Mouse (Mus musculus): ENCODE data around the gene Mtmr3. TPM values are rescaled to one million over a fixed set of nuclear protein-coding genes. Genes with fewer than 3 reads are reported as not detected.
A peak's percentile ranks its signal among the peaks of the same experiment; 100 is the strongest.
"Not testable (repeated sequence)": the region's sequence is repeated elsewhere in the genome, so short reads cannot be mapped to it uniquely, and the experiment has no call there.

Gene Mtmr3
- total and polyA plus RNA-seq, 3 experiments = 29.1 to 31.9 TPM; not detected in 1

DNA sequence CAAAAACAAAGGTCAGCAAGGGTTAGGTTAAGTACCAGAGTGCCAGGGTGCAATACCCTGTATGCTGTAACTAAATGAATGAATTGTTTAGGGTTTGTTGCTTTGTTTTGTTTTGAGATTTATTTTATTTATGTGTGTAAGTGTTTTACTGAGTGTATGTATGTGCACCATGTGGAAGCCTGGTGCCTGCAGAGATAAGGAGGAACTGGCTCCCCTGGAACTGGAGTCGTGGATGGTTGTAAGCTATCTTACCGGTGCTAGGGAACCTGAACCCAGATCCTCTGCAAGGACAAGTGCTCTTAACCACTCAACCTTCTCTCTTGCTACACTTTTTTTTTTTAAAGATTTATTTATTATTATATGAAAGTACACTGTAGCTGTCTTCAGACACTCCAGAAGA is 17.6 kb downstream of the Mtmr3 start:
- TF ChIP-seq GATA1 (IDR thresholded peaks at IDR 0.05; ENCODE audit: low read depth, low read length) = peak; percentile 55
- no peak for TF ChIP-seq MXI1 (IDR thresholded peaks at IDR 0.05; ENCODE audit: low read depth, low read length)
- H3K4me1 ChIP-seq (ENCODE audit: control insufficient read depth in 1 of 2, insufficient read depth in 2 of 2, low read length in 2 of 2) = peaks cover 3 to 12% of the 10 kb centered on the region in 2 experiments; a peak in 3 of 4 replicates
- DNase-seq (ENCODE audit: low read depth, low spot score) = peak; percentile 41
- no peak overlapping the region for H3K27ac ChIP-seq (ENCODE audit: control insufficient read depth, low read depth, low read length)
- no peaks in the 10 kb centered on the region for H3K9me3 ChIP-seq (replicated peaks; ENCODE audit: insufficient read depth, low read length)
- peaks cover 2 to 24% of the 10 kb centered on the region in 2 experiments for H3K36me3 ChIP-seq (ENCODE audit: control insufficient read depth in 1 of 2, insufficient read depth in 2 of 2, low read length in 2 of 2)
- peaks cover 26% of the 10 kb centered on the region for H3K79me2 ChIP-seq (ENCODE audit: control insufficient read depth, insufficient read depth, low read length, poor library complexity)
- H3K9ac ChIP-seq (ENCODE audit: control insufficient read depth, low read depth, low read length, poor library complexity, severe bottlenecking) = no peak overlapping the region
- H3K27me3 ChIP-seq (ENCODE audit: control insufficient read depth in 1 of 2, insufficient read depth in 2 of 2, low read length in 2 of 2) = no peaks in the 10 kb centered on the region
- H3K4me3 ChIP-seq (ENCODE audit: control insufficient read depth in 1 of 2, insufficient read depth in 1 of 2, low read depth in 2 of 2, low read length in 2 of 2) = no peak overlapping the region

DNA sequence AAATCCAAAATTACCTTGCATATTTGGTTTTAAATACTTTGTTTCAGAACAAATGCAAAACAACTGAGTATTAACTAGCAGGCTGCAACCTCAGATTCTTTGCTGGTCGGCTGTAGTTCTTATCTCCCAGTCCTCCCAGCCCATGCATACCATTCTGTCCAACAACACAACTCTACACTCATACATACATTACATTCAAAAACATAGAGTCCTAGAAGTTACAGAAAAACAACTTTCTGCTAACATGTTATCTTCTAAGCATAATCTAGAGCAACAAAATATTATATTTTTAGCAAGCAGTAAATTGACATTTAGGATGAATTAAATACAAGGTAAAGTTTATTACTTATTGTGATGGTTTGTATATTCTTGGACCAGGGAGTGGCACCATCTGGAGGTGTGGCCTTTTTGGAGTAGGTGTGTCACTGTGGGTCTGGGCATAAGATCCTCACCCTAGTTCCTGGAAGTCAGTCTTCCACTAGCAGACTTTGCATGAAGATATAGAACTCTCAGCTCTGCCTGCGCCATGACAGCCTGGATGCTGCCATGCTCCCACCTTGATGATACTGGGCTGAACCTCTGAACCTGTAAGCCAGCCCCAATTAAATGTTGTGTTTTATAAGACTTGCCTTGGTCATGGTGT is 18.5 kb downstream of the Mtmr3 start:
- H3K4me1 ChIP-seq (ENCODE audit: control insufficient read depth in 1 of 2, insufficient read depth in 2 of 2, low read length in 2 of 2) = peaks cover 3 to 12% of the 10 kb centered on the region in 2 experiments; a peak in 3 of 4 replicates

DNA sequence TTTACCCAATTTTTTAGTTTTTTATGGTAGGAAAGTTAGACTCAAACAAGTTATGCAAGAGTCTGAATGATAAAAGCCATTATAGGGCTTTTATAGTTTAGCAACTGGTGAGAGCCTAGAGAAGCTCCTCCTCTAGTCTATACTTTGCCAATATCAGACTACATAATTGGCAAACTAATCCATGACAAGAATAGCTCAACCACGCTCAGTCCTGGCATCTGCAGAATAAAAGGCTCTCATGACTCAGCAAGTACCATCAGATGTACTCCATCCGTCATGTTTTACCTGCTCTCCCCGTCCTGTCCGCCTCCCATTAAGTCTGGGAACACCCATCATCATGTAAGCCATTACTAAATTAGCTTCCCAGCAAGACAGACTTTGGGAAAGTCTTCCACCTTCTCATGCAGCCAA is 23.2 kb downstream of the Mtmr3 start:
- Histone ChIP-seq H3K9ac (ENCODE audit: control insufficient read depth, low read depth, low read length, poor library complexity, severe bottlenecking) (no peak overlapping the region), H3K27ac (ENCODE audit: control insufficient read depth, low read depth, low read length) (no peak overlapping the region), H3K4me1 (ENCODE audit: control insufficient read depth in 1 of 2, insufficient read depth in 2 of 2, low read length in 2 of 2) (no peaks in the 10 kb centered on the region; a peak in 1 of 4 replicates), H3K27me3 (ENCODE audit: control insufficient read depth in 1 of 2, insufficient read depth in 2 of 2, low read length in 2 of 2) (no peaks in the 10 kb centered on the region), H3K9me3 (replicated peaks; ENCODE audit: insufficient read depth, low read length) (no peaks in the 10 kb centered on the region), H3K4me3 (ENCODE audit: control insufficient read depth in 1 of 2, insufficient read depth in 1 of 2, low read depth in 2 of 2, low read length in 2 of 2) (no peak overlapping the region), H3K36me3 (ENCODE audit: control insufficient read depth in 1 of 2, insufficient read depth in 2 of 2, low read length in 2 of 2) (peaks cover 3 to 5% of the 10 kb centered on the region in 2 experiments), H3K79me2 (ENCODE audit: control insufficient read depth, insufficient read depth, low read length, poor library complexity) (peaks cover 20% of the 10 kb centered on the region)
- no peak for DNase-seq (ENCODE audit: low read depth, low spot score)
- TF ChIP-seq USF1 (IDR thresholded peaks at IDR 0.05; ENCODE audit: low read depth, low read length) = no peak
- no peak for TF ChIP-seq KAT2A (conservative IDR thresholded peaks at IDR 0.05; ENCODE audit: low read depth, low read length)
- TF ChIP-seq ELF1 (IDR thresholded peaks at IDR 0.05; ENCODE audit: low read depth, low read length) = no peak
- no peak for TF ChIP-seq GABPA (IDR thresholded peaks at IDR 0.05; ENCODE audit: low read depth, low read length)
- no peak for TF ChIP-seq MEF2A (IDR thresholded peaks at IDR 0.05; ENCODE audit: extremely low read depth, insufficient replicate concordance, low read depth, low read length, poor library complexity, severe bottlenecking)
- TF ChIP-seq NELFE (IDR thresholded peaks at IDR 0.05; ENCODE audit: low read depth, low read length) = no peak
- no peak for TF ChIP-seq CHD2 (IDR thresholded peaks at IDR 0.05; ENCODE audit: low read length)
- no peak for TF ChIP-seq MYC (IDR thresholded peaks at IDR 0.05; ENCODE audit: low read depth, low read length)
- no peak for TF ChIP-seq TBP (IDR thresholded peaks at IDR 0.05; ENCODE audit: low read depth, low read length)
- no peak for TF ChIP-seq TCF12 (IDR thresholded peaks at IDR 0.05; ENCODE audit: low read depth, low read length)
- TF ChIP-seq ZMIZ1 (IDR thresholded peaks at IDR 0.05; ENCODE audit: low read depth, low read length) = no peak
- TF ChIP-seq CHD1 (IDR thresholded peaks at IDR 0.05; ENCODE audit: low read depth, low read length) = no peak
- TF ChIP-seq HCFC1 (IDR thresholded peaks at IDR 0.05; ENCODE audit: low read depth, low read length) = no peak
- no peak for TF ChIP-seq MAFK (IDR thresholded peaks at IDR 0.05; ENCODE audit: borderline replicate concordance, low read depth, low read length)
- TF ChIP-seq UBTF (IDR thresholded peaks at IDR 0.05; ENCODE audit: borderline replicate concordance, insufficient read depth, low read depth, low read length) = no peak
- no peak for TF ChIP-seq EP300 (IDR thresholded peaks at IDR 0.05; ENCODE audit: low read depth in 1 of 2, low read length in 2 of 2)
- no peak for TF ChIP-seq ETS1 (IDR thresholded peaks at IDR 0.05; ENCODE audit: low read depth, low read length)

More for the DNA sequence above, 18.5 kb downstream of the Mtmr3 start:
- not testable (repeated sequence) for H3K27me3 ChIP-seq (ENCODE audit: control insufficient read depth in 1 of 2, insufficient read depth in 2 of 2, low read length in 2 of 2); H3K9ac ChIP-seq (ENCODE audit: control insufficient read depth, low read depth, low read length, poor library complexity, severe bottlenecking); H3K9me3 ChIP-seq (replicated peaks; ENCODE audit: insufficient read depth, low read length); H3K27ac ChIP-seq (ENCODE audit: control insufficient read depth, low read depth, low read length); H3K4me3 ChIP-seq (ENCODE audit: control insufficient read depth in 1 of 2, insufficient read depth in 1 of 2, low read depth in 2 of 2, low read length in 2 of 2); DNase-seq (ENCODE audit: low read depth, low spot score)
- Histone ChIP-seq H3K79me2 (ENCODE audit: control insufficient read depth, insufficient read depth, low read length, poor library complexity) (peaks cover 21% of the 10 kb centered on the region), H3K36me3 (ENCODE audit: control insufficient read depth in 1 of 2, insufficient read depth in 2 of 2, low read length in 2 of 2) (peaks cover 2 to 24% of the 10 kb centered on the region in 2 experiments)

Measured in MEL (cell line).